Mouse (Mus musculus) MEL (cell line): ENCODE measurements at regions not wholly inside any gene's neighbourhood (a gene's known extent, or its start where the extent isn't known, plus 50 kb on each side); places are given as distances from the start of the nearest gene placed in this dataset.
"Not testable (repeated sequence)": the region's sequence is repeated elsewhere in the genome, so short reads cannot be mapped to it uniquely, and the experiment has no call there.

Experiments
- DNase-seq: peaks from one replicate; pipeline ENCODE4 v3.0.0; 2011; ENCODE audit warnings: low read depth, low spot score
- H3K27ac ChIP-seq: 2 replicates; pipeline ENCODE4 v1.5.1; 2012; ENCODE audit warnings: low read depth, mild to moderate bottlenecking, control low read depth, low read length, moderate library complexity; ENCODE audit not compliant: control insufficient read depth
- H3K27me3 ChIP-seq, 2 experiments: fragments of 150-350 bp in 1 of 2; sonication (generic) in 1 of 2; 2 replicates each; pipeline ENCODE4 v1.6.1; 2012; ENCODE audit warnings: low read length in 2 of 2, mild to moderate bottlenecking in 2 of 2, improper control_type of control experiment in 1 of 2, moderate library complexity in 1 of 2; ENCODE audit not compliant: insufficient read depth in 2 of 2, control insufficient read depth in 1 of 2
- H3K36me3 ChIP-seq, 2 experiments: 2 replicates each; pipeline ENCODE4 v1.6.1; 2012 to 2014; ENCODE audit warnings: low read length in 2 of 2, improper control_type of control experiment in 1 of 2, inconsistent platforms in 1 of 2, mild to moderate bottlenecking in 1 of 2; ENCODE audit not compliant: insufficient read depth in 2 of 2, control insufficient read depth in 1 of 2
- H3K4me1 ChIP-seq, 2 experiments: fragments of 150-350 bp in 1 of 2; sonication (generic) in 1 of 2; 2 replicates each; pipeline ENCODE4 v1.6.1; 2012; ENCODE audit warnings: low read length in 2 of 2, improper control_type of control experiment in 1 of 2, mild to moderate bottlenecking in 1 of 2; ENCODE audit not compliant: insufficient read depth in 2 of 2, control insufficient read depth in 1 of 2
- H3K4me3 ChIP-seq, 2 experiments: fragments of 150-350 bp in 1 of 2; sonication (generic) in 1 of 2; 2 replicates each; pipeline ENCODE4 v1.5.1; 2012; ENCODE audit warnings: low read depth in 2 of 2, low read length in 2 of 2, mild to moderate bottlenecking in 2 of 2, moderate library complexity in 2 of 2, control low read depth in 1 of 2, improper control_type of control experiment in 1 of 2; ENCODE audit not compliant: control insufficient read depth in 1 of 2, insufficient read depth in 1 of 2
- H3K79me2 ChIP-seq: 2 replicates; pipeline ENCODE4 v1.6.1; 2012; ENCODE audit warnings: mild to moderate bottlenecking, low read length, moderate library complexity; ENCODE audit not compliant: control insufficient read depth, poor library complexity, insufficient read depth
- H3K9ac ChIP-seq: 2 replicates; pipeline ENCODE4 v1.6.1; 2012; ENCODE audit warnings: low read depth, mild to moderate bottlenecking, control low read depth, low read length, moderate library complexity; ENCODE audit not compliant: control insufficient read depth, poor library complexity, severe bottlenecking
- H3K9me3 ChIP-seq: fragments of 150-350 bp; sonication (generic); replicated peaks from 2 replicates; pipeline ENCODE4 v1.6.1; 2012; ENCODE audit warnings: mild to moderate bottlenecking, low read length, improper control_type of control experiment, moderate library complexity; ENCODE audit not compliant: insufficient read depth
- CTCF ChIP-seq, 3 experiments: IDR thresholded peaks in 2 of 3; conservative IDR thresholded peaks in 1 of 3; 2 replicates each; pipeline ENCODE4 v1.5.1; 2011 to 2012; ENCODE audit warnings: low read length in 3 of 3, low read depth in 2 of 3, mild to moderate bottlenecking in 2 of 3, improper control_type of control experiment in 1 of 3, inconsistent platforms in 1 of 3, mixed read lengths in 1 of 3, moderate library complexity in 1 of 3; ENCODE audit not compliant: control insufficient read depth in 1 of 3, insufficient read depth in 1 of 3, poor library complexity in 1 of 3, severe bottlenecking in 1 of 3
- MXI1 ChIP-seq: IDR thresholded peaks from 2 replicates; pipeline ENCODE4 v1.6.1; 2011; ENCODE audit warnings: mild to moderate bottlenecking, low read depth, low read length, improper control_type of control experiment
- POLR2AphosphoS2 ChIP-seq: IDR thresholded peaks from 2 replicates; pipeline ENCODE4 v1.6.1; 2011; ENCODE audit warnings: low read length, improper control_type of control experiment
- RAD21 ChIP-seq: IDR thresholded peaks from 2 replicates; pipeline ENCODE4 v1.6.1; 2011; ENCODE audit warnings: mild to moderate bottlenecking, low read depth, low read length, improper control_type of control experiment
- SMC3 ChIP-seq: IDR thresholded peaks from 2 replicates; pipeline ENCODE4 v1.6.1; 2011; ENCODE audit warnings: low read depth, low read length, improper control_type of control experiment
- ZC3H11A ChIP-seq: IDR thresholded peaks from 2 replicates; pipeline ENCODE4 v1.6.1; 2012; ENCODE audit warnings: low read depth, mild to moderate bottlenecking, inconsistent platforms, low read length, improper control_type of control experiment

DNA sequence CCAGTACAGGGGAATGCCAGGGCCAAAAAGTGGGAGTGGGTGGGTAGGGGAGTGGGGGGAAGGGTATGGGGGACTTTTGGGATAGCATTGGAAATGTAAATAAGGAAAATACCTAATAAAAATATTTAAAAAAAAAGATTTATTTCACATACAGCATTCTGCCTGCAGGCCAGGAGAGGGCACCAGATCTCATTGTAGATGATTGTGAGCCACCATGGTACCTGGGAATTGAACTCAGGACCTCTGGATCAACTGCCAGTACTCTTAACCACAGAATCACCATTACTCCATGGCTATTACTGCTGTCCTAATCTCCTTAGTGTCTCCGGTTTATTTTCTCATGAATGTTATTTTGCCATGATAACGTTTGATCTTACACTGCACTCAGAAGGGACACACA is 132.1 kb upstream of the Gdi2 start:
- TF ChIP-seq CTCF (IDR thresholded peaks at IDR 0.05 in 2 of 3, conservative IDR thresholded peaks at IDR 0.05 in 1 of 3; ENCODE audit: control insufficient read depth in 1 of 3, insufficient read depth in 1 of 3, low read depth in 2 of 3, low read length in 3 of 3, poor library complexity in 1 of 3, severe bottlenecking in 1 of 3): peak in 2 of 3 experiments; percentile 18 to 29; a peak in 3 of 6 replicates
- not testable (repeated sequence) for H3K36me3 ChIP-seq

DNA sequence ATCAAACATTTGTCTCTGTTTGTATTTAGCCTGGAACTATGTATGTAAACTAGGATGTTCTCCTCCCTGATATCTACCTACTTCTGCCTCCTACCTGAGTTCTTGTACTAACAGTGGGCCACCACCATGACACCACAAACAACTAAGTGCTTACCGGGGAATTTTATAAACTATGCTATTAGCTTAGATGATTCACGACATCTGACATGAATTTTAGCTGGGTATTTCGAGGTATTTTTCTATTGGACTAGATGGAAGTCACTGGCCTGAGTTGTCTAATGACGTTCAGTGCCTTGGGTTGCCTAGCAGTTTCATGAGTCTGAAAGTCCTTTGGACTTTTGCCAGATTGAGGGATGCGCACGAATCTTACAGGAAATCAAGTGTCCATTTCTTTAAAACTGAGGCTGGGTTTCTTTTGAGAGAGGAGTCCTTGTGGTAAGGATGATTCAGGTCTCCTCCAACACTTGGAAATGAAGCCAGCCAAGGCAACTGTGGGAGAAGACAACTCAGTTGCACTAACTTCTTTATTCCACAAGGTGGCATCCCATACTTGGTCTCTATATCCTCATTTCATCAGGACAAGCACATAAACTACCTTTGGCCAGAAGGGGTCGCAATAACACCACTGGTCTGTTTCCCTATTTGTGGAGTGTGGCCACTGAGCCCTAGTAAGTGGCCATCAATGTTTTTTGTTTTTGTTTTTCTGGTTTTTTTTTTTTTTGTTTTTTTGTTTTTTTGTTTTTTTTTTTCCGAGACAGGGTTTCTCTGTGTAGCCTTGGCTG is 131.4 kb upstream of the Gdi2 start:
- H3K4me3 ChIP-seq, H3K79me2 ChIP-seq, H3K9me3 ChIP-seq, H3K4me1 ChIP-seq, H3K27me3 ChIP-seq, H3K36me3 ChIP-seq, H3K27ac ChIP-seq, H3K9ac ChIP-seq: not testable (repeated sequence)
- TF ChIP-seq CTCF (IDR thresholded peaks at IDR 0.05 in 2 of 3, conservative IDR thresholded peaks at IDR 0.05 in 1 of 3; ENCODE audit: control insufficient read depth in 1 of 3, insufficient read depth in 1 of 3, low read depth in 2 of 3, low read length in 3 of 3, poor library complexity in 1 of 3, severe bottlenecking in 1 of 3) (peak; percentile 58 to 75 (median 70)), RAD21 (peak; percentile 80), ZC3H11A (peak; percentile 93), SMC3 (peak; percentile 85)
- peak; percentile 96 for DNase-seq

More for the DNA sequence above, 132.1 kb upstream of the Gdi2 start:
- H3K9ac ChIP-seq, H3K27me3 ChIP-seq, H3K4me1 ChIP-seq, H3K9me3 ChIP-seq, H3K4me3 ChIP-seq, H3K27ac ChIP-seq, H3K79me2 ChIP-seq: not testable (repeated sequence)
- DNase-seq: peak; percentile 73

DNA sequence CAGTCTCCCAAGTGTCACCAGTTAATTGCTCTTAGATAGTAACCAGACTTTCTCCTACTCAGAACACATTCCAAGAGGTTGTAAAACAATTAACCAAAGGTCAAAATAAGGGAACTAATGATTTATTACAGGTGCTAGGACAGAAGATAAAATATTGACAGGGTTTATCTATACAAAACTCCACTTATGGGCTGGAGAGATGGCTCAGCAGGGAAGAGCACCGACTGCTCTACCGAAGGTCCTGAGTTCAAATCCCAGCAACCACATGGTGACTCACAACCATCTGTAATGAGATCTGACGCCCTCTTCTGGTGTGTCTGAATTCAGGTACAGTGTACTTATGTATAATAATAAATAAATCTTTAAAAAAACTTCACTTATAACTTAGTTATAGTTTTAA is 127.6 kb upstream of the Gdi2 start:
- not testable (repeated sequence) for H3K27me3 ChIP-seq, H3K4me1 ChIP-seq, H3K36me3 ChIP-seq, H3K9me3 ChIP-seq, H3K4me3 ChIP-seq, DNase-seq, H3K79me2 ChIP-seq, H3K9ac ChIP-seq, H3K27ac ChIP-seq

DNA sequence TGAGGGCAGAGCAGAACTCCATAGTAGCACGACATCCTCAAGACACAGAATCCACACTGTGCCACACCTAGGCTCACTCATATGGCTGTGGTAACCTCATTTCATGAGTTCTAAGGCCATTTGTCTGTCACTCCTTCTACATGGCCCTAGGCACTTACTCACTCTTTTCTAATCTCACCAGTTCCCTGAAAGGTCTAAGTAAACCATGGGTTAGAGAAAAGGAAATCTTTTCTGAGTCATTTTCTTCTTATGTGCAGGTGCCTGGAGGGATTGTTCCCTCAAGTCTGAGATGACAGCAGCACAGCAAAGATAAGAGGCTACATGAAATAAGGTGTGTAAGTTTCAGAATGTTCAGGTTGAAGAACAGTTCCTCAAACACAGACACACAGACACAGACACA is 120.8 kb upstream of the Gdi2 start:
- Histone ChIP-seq H3K9ac (no peak overlapping the region), H3K27me3 (no peaks in the 10 kb centered on the region), H3K9me3 (no peaks in the 10 kb centered on the region), H3K4me1 (no peaks in the 10 kb centered on the region), H3K36me3 (no peaks in the 10 kb centered on the region), H3K79me2 (no peaks in the 10 kb centered on the region), H3K27ac (no peak overlapping the region), H3K4me3 (no peak overlapping the region)
- no peak for DNase-seq
- TF ChIP-seq POLR2AphosphoS2 (no peak), MXI1 (no peak)

DNA sequence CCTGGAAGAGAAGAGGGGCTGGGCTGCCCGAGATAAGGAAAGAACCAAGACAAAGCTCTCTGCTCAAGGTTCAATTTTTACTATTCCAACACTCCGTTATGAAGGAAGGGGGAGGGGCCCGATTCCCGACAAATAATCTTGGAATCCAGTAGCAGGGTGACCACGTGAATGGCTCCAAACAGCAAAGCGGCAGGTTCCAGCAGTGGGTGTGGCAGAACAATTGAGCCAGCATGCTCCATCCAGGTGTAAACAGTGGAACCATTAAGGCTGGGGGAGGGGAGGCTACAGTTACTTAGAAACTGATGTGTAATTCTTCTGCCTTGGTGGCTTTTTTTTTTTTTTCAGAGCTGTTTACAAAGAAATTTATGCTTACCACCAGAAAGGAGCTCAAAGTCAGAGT is 82.5 kb upstream of the Gdi2 start:
- H3K9ac ChIP-seq, DNase-seq, H3K27me3 ChIP-seq, H3K4me1 ChIP-seq, H3K9me3 ChIP-seq, H3K79me2 ChIP-seq, H3K36me3 ChIP-seq, H3K27ac ChIP-seq, H3K4me3 ChIP-seq: not testable (repeated sequence)
